In genomic region chr16:23269984-23270912, GRCm38 (mm10) we compare ENCODE assay signal across 8 mouse cellular contexts. TPM values are rescaled to one million over a fixed set of nuclear protein-coding genes. Genes with fewer than 3 reads are reported as not detected.
DNase-seq lines count a peak whose midpoint lies in the region; ATAC-seq and TF ChIP-seq lines count a peak whose summit lies in the region.

No protein-coding gene starts in this region.

- peak; percentile 77 for DNase-seq in lung, embryonic 14.5 days
- no peak for DNase-seq in lung, postnatal 25 days (ENCODE audit: low spot score)
- peak; percentile 36 for DNase-seq in heart, postnatal 0 days (ENCODE audit: low spot score)
- DNase-seq in lung, postnatal 14 days = peak; percentile 36
- DNase-seq in yolk sac, embryonic 10.5 days (ENCODE audit: low spot score) = peak; percentile 29
- no peak for DNase-seq in liver, embryonic 11.5 days (ENCODE audit: low spot score)

- no peaks in the 10 kb centered on the region for H3K27me3 ChIP-seq in lung, embryonic 14.5 days (ENCODE audit: insufficient read depth, low read length)
- H3K27me3 ChIP-seq in heart, postnatal 0 days (ENCODE audit: control insufficient read depth, insufficient read depth, low read length) = no peaks in the 10 kb centered on the region
- H3K27me3 ChIP-seq in liver, embryonic 11.5 days (replicated peaks; ENCODE audit: control insufficient read depth, insufficient read depth, low read length) = no peaks in the 10 kb centered on the region

- TF ChIP-seq EP300 in heart, postnatal 0 days (IDR thresholded peaks at IDR 0.05; ENCODE audit: low read depth) = no peak

- peaks cover 26% of the 10 kb centered on the region for H3K4me1 ChIP-seq in lung, embryonic 14.5 days (ENCODE audit: insufficient read depth)
- peaks cover 8% of the 10 kb centered on the region for H3K4me1 ChIP-seq in cortical plate, adult 2 months (ENCODE audit: control insufficient read depth, insufficient read depth, low read length)
- peaks cover 24% of the 10 kb centered on the region for H3K4me1 ChIP-seq in heart, postnatal 0 days (ENCODE audit: control insufficient read depth, insufficient read depth)
- H3K4me1 ChIP-seq in liver, embryonic 11.5 days (replicated peaks; ENCODE audit: control insufficient read depth, insufficient read depth, low read length) = peaks cover 26% of the 10 kb centered on the region

- H3K4me2 ChIP-seq in lung, embryonic 14.5 days = no peak overlapping the region
- no peak overlapping the region for H3K4me2 ChIP-seq in heart, postnatal 0 days (ENCODE audit: low read depth, low read length)
- no peak overlapping the region for H3K4me2 ChIP-seq in liver, embryonic 11.5 days

- H3K27ac ChIP-seq in lung, embryonic 14.5 days (ENCODE audit: low read depth) = peak overlapping the region; percentile 33
- H3K27ac ChIP-seq in cortical plate, adult 2 months (ENCODE audit: insufficient read depth, low read length) = peak overlapping the region; percentile 84
- H3K27ac ChIP-seq in heart, postnatal 0 days (ENCODE audit: low read depth) = no peak overlapping the region
- H3K27ac ChIP-seq in liver, embryonic 11.5 days (ENCODE audit: low read depth, low read length) = no peak overlapping the region; the same call in 1 of the 2 replicates

- H3K36me3 ChIP-seq in lung, embryonic 14.5 days (ENCODE audit: insufficient read depth) = peaks cover 6% of the 10 kb centered on the region; the same call in 1 of the 2 replicates
- no peaks in the 10 kb centered on the region for H3K36me3 ChIP-seq in heart, postnatal 0 days (replicated peaks; ENCODE audit: control insufficient read depth, insufficient read depth, low read length)
- H3K36me3 ChIP-seq in liver, embryonic 11.5 days (ENCODE audit: control insufficient read depth, insufficient read depth, low read length) = no peaks in the 10 kb centered on the region

- no peak overlapping the region for H3K9ac ChIP-seq in lung, embryonic 14.5 days
- H3K9ac ChIP-seq in heart, postnatal 0 days (replicated peaks; ENCODE audit: low read depth, low read length) = no peak overlapping the region
- H3K9ac ChIP-seq in liver, embryonic 11.5 days (ENCODE audit: low read depth, low read length) = no peak overlapping the region

- no peak for TF ChIP-seq CTCF in lung, embryonic 14.5 days (IDR thresholded peaks at IDR 0.05; ENCODE audit: low read depth)
- TF ChIP-seq CTCF in cortical plate, adult 2 months (IDR thresholded peaks at IDR 0.05; ENCODE audit: extremely low read depth, insufficient read depth, low read length) = no peak
- no peak for TF ChIP-seq CTCF in heart, postnatal 0 days (IDR thresholded peaks at IDR 0.05; ENCODE audit: low read depth)

- peak; percentile 66 for ATAC-seq in lung, embryonic 14.5 days (ENCODE audit: insufficient read depth)
- 0 out of 2 replicates have a peak, but pooled peaks have one; percentile 8 for ATAC-seq in heart, postnatal 0 days (ENCODE audit: insufficient read depth, low read depth)
- no peak for ATAC-seq in activated CD4-positive, CD25-positive, alpha-beta regulatory T cell, adult 4 months
- ATAC-seq in liver, embryonic 11.5 days (replicated peaks; ENCODE audit: low FRiP score) = no peak

- no peak overlapping the region for H3K4me3 ChIP-seq in lung, embryonic 14.5 days (ENCODE audit: low read depth, low read length)
- no peak overlapping the region for H3K4me3 ChIP-seq in cortical plate, adult 2 months (ENCODE audit: insufficient read depth, low read length)
- H3K4me3 ChIP-seq in heart, postnatal 0 days (ENCODE audit: low read depth, low read length) = no peak overlapping the region
- no peak overlapping the region for H3K4me3 ChIP-seq in liver, embryonic 11.5 days (ENCODE audit: low read depth, low read length)

- TF ChIP-seq POLR2A in cortical plate, adult 2 months (IDR thresholded peaks at IDR 0.05; ENCODE audit: extremely low read depth, insufficient read depth, low read length) = no peak

- H3K9me3 ChIP-seq in lung, embryonic 14.5 days (ENCODE audit: low read depth, low read length) = no peaks in the 10 kb centered on the region
- H3K9me3 ChIP-seq in heart, postnatal 0 days (replicated peaks; ENCODE audit: control insufficient read depth, low read length) = no peaks in the 10 kb centered on the region
- H3K9me3 ChIP-seq in liver, embryonic 11.5 days (ENCODE audit: control insufficient read depth, low read length) = no peaks in the 10 kb centered on the region

- WGBS in lung, embryonic 14.5 days = 27% methylated on average over 10 of the region's 10 CpGs
- 53% methylated on average over 10 of the region's 10 CpGs for WGBS in heart, postnatal 0 days
- WGBS in liver, embryonic 11.5 days = 31% methylated on average over 10 of the region's 10 CpGs

RNA-seq across cellular contexts. Expression of gene St6gal1, which starts 45.7 kb away (rescaled TPM):
- 58.8 and 60.3 TPM in 2 replicates for polyA plus RNA-seq in lung, embryonic 14.5 days (2014; fragmentation: Nextera tagmentation; extraction: Ambion mirVana)
- 13.3 and 13.5 TPM in 2 replicates for polyA plus RNA-seq in cortical plate, adult 2 months (2012; rRNA removed)
- total RNA-seq in heart, postnatal 0 days (2014; rRNA removed; ENCODE audit: low replicate concordance) = 23.5 and 34.4 TPM in 2 replicates
- 8.8 and 10.0 TPM in 2 replicates for polyA plus RNA-seq in heart, postnatal 0 days (2015; fragmentation: Nextera tagmentation; extraction: Ambion mirVana)
- polyA plus RNA-seq in activated CD4-positive, CD25-positive, alpha-beta regulatory T cell, adult 4 months (2017; shearing (Covaris generic)) = 10 to 100 TPM; 68.6 to 88.1 TPM
- polyA plus RNA-seq in liver, embryonic 11.5 days (2014; fragmentation: Nextera tagmentation; extraction: Ambion mirVana) = 16.1 and 18.7 TPM in 2 replicates

Comparison
In these comparisons a context has a peak if more than half of its experiments do, and no peak if none do; other contexts are left out.
1. DNase-seq: peak in lung, embryonic 14.5 days (single experiment), heart, postnatal 0 days (single experiment), lung, postnatal 14 days (single experiment) and yolk sac, embryonic 10.5 days (single experiment); none in lung, postnatal 25 days (single experiment) and liver, embryonic 11.5 days (single experiment).
2. ATAC-seq: peak in lung, embryonic 14.5 days (single experiment) and heart, postnatal 0 days (single experiment); none in activated CD4-positive, CD25-positive, alpha-beta regulatory T cell, adult 4 months (single experiment) and liver, embryonic 11.5 days (single experiment).
3. H3K27ac ChIP-seq: peak in lung, embryonic 14.5 days (single experiment) and cortical plate, adult 2 months (single experiment); none in heart, postnatal 0 days (single experiment) and liver, embryonic 11.5 days (single experiment).